Mouse (Mus musculus): Measurements from ENCODE around the gene Htr2b.

- TF ChIP-seq CTCF (IDR thresholded peaks at IDR 0.05) (no peak), POLR2A (IDR thresholded peaks at IDR 0.05; ENCODE audit: insufficient read depth, low read depth, low read length) (no peak)
These were observed 2.4 kb upstream of the Htr2b start for GRCm38 (mm10) chr1:86114141-86114540.
